Mouse (Mus musculus): ENCODE results near the gene Cxcl16. TPM values are rescaled to one million over a fixed set of nuclear protein-coding genes. Genes with fewer than 3 reads are reported as not detected.
"Not testable (repeated sequence)": the region's sequence is repeated elsewhere in the genome, so short reads cannot be mapped to it uniquely, and the experiment has no call there.

The Cxcl16 gene
- total RNA-seq, 2 experiments from 2014 or later: 1.4 to 1.5 TPM

DNA sequence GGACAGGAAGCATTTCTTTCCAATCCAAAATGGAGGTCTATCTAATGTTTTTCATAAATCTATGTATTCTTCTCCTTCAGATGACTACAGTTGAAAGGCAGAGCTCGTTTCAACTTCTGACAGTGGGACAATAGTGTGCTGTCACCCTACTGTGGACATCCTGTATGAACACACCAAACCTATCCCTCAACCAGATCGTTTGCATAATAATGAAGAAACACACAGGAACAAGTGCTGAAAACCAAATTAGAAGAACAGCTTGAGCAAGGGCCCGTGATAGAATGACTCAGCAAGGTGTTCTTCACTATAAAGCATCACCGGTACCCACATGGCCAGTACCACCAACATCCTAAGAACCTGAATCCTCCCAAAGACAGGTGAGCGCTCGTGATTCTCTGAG, 33.2 kb downstream of the Cxcl16 start:
- DNase-seq; intact Hi-C loops (cut with DNase I): not testable (repeated sequence)

DNA sequence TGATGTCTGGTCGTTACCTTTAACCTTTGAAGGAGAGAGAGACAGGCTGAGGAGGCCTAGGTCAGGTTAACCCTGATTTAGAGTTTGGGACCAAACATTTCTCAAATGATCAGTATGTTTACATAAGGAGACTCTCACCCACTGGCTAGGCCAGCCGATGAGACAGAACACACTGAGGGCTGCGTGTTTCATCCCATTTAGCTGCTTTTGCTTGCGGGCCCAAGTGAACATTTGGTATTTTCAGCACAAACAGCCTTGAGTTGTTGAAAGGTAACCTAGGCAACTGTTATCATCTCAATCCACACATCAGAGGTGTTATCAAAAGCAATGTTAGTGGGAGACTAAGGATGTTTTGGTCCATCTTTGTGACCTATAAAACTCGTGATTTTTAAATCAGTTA, 40.3 kb downstream of the Cxcl16 start:
- no peak for DNase-seq
- intact Hi-C loops (cut with DNase I): no loop called here

DNA sequence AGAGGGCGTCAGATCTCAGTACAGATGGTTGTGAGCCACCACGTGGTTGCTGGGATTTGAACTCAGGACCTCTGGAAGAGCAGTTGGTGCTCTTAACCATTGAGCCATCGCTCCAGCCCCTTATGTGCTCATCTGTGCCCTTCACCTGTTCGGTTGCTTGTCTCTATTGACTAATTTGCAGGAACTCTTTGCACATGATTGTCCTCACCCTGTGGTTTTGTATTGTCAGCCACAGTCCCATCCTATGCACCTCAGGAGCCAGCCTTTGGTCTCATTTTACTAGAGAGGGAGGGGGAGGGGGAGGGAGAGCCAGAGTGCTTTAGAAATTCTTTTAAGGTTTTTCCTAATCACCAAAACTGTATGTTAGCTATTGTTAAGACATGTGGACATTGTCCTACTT, 41.6 kb downstream of the Cxcl16 start:
- intact Hi-C loops (cut with DNase I): no loop called here
- DNase-seq: no peak

DNA sequence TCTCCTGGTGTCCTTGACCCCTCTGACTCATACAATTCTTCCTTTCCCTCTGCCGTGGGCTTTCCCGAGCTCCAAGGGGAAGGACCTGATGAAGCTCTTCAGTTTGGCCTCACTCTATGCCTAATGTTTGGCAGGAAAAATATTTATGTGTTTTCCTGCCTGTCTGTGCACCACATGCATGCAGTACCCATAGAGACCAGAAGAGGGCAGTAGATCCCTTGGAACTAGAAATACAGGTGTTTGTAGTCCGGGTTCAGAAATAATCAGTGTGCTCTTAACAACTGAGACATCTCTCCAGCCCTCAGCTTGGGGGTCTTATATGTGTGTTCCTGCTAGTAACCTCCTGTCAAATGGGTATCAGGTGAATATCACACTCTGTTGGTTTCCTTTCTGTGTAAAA, 45.8 kb downstream of the Cxcl16 start:
- peak in 1 of 2 experiments; percentile 56 for DNase-seq
- intact Hi-C loops (cut with DNase I): loop anchor here (5.0 kb wide), 1 partner anchor 93 kb away; the partner anchor contains the start of gene Tm4sf5

DNA sequence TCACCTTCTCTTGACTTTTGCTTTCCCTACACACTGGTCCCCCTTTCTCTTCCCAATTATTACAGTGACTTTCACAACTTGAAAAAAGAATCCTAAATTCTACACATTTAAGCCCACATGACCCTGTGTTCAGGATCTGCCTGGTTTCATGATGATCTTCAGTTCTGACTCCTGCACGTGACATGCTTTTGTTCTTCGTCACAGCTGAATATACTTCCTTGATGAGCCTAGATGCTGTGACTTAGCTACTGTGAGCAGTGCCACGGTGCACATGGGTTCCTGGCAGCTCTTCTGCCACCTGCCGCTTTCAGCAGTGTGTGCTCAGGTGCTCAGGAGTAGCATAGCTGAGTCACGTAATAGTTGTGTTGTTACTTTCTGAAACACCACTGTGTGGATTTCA, 47.2 kb downstream of the Cxcl16 start:
- intact Hi-C loops (cut with DNase I): loop anchor here (5.0 kb wide), 1 partner anchor 95 kb away; the partner anchor contains the start of gene Tm4sf5
- DNase-seq: no peak

DNA sequence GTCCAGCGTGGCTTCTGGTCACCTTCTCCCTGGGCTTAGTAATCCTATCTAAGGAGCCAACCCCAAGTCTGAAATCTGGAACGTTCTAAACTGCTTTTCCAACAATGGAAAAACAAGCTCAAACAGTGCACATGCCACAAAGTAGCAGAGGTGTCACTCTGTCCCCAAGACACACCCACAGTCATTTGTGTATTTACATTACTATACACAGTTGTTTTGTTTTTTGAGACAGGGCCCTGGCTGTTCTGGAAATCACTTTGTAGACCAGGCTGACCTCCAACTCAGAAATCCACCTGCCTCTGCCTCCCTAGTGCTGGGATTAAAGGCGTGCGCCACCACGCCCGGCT, 49.5 kb downstream of the Cxcl16 start:
- no peak for DNase-seq
- intact Hi-C loops (cut with DNase I): loop anchor here (5.0 kb wide), 1 partner anchor 97 kb away; the partner anchor contains the start of gene Tm4sf5

DNA sequence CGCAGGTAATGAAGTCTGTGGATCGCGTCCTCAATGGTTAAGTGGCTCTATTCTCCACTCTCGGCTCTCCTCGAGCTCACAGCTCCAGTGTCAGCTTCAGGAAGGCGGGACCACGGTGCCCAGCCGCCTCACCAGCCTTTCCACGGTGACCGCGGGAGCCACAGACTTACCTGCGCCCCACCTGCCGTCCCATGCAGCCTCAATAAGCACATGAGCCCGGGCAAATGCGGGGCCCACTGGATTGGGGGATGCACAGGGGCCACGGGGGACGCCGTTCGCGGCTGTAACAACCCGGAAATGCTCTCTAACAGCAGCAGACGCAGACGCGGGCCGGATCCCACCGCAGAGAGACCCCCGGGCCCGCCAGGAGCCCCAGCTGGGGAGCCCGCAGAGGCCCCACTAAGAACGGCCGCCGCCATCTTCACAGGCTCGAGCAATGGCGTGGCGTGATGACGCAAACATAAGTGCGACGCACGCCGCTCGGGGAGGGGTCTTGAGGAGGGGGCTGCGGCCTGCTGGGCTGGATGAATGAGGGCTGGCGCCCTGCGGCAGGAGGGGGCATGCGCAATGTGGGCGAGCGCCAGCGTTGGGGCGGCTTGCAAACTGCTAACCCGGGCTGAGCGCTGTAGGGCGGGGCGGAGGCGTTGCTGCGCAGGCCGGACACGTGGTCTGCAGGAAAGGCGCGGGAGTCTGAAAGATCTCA, 50.0 kb downstream of the Cxcl16 start, which contains the start of gene Pelp1:
Pelp1 (minus strand) TSS at position 438 of the 703 bp plus-strand sequence.
- intact Hi-C loops (cut with DNase I): loop anchor here (5.0 kb wide), 1 partner anchor 98 kb away; the partner anchor contains the start of gene Tm4sf5
- DNase-seq: peak; percentile 72 to 87

Small RNA genes lying within 50 kb of the gene (microRNA-seq; reads per million reads assigned to microRNA genes)
- gene Mir7115: 0 to 0.36 reads per million in 2 experiments

Other genes starting within 250 kb of the Cxcl16 start
- gene Slc16a11, start 247.2 kb downstream of the Cxcl16 start, total RNA-seq (2021): under 1 TPM; 0.46 to 0.49 TPM
- gene Slc16a13, start 238.9 kb downstream of the Cxcl16 start, total RNA-seq (2021): under 1 TPM; 0.74 to 0.94 TPM
- gene Bcl6b, start 230.2 kb downstream of the Cxcl16 start, total RNA-seq (2021): 1 to 10 TPM; 3.7 to 6.5 TPM
- gene 0610010K14Rik, start 222.1 kb downstream of the Cxcl16 start, total RNA-seq (2021): 10 to 100 TPM; 29.3 to 31.9 TPM
- 1 to 10 TPM; 1.3 to 2.4 TPM for gene Gm21988, start 220.2 kb downstream of the Cxcl16 start, total RNA-seq (2021)
- gene Rnasek, start 220.1 kb downstream of the Cxcl16 start, total RNA-seq (2021): 100 to 1,000 TPM in 1 of 2 experiments, 10 to 100 TPM in 1; 94.6 to 110 TPM
- 1 to 10 TPM in 1 of 2 experiments, under 1 TPM in 1; 0.82 to 1.2 TPM for gene Alox12, start 204.6 kb downstream of the Cxcl16 start, total RNA-seq (2021)
- gene Alox12e, start 137.4 kb downstream of the Cxcl16 start, total RNA-seq (2021): not detected
- gene Alox15, start 108.0 kb downstream of the Cxcl16 start, total RNA-seq (2021): under 1 TPM in 1 of 2 experiments, not detected in 1; 0.87 TPM
- 10 to 100 TPM; 16.1 to 20.9 TPM for gene Pelp1, start 50.0 kb downstream of the Cxcl16 start, total RNA-seq (2021)
- gene Arrb2, start 27.3 kb downstream of the Cxcl16 start, total RNA-seq (2021): 1 to 10 TPM; 6.2 to 8.1 TPM
- 1 to 10 TPM; 4.2 to 6.8 TPM for gene Med11, start 8.1 kb downstream of the Cxcl16 start, total RNA-seq (2021)
- gene Zmynd15, start 551 bp downstream of the Cxcl16 start, total RNA-seq (2021): under 1 TPM; 0.10 to 0.61 TPM
- not detected for gene Tm4sf5, start 45.3 kb upstream of the Cxcl16 start, total RNA-seq (2021)
- gene Vmo1, start 54.6 kb upstream of the Cxcl16 start, total RNA-seq (2021): not detected
- gene Gltpd2, start 59.2 kb upstream of the Cxcl16 start, total RNA-seq (2021): not detected
- 100 to 1,000 TPM; 242 TPM for gene Psmb6, start 65.4 kb upstream of the Cxcl16 start, total RNA-seq (2021)
- not detected for gene Gm40193, start 73.0 kb upstream of the Cxcl16 start, total RNA-seq (2021)
- 10 to 100 TPM; 15.0 to 17.2 TPM for gene Pld2, start 80.1 kb upstream of the Cxcl16 start, total RNA-seq (2021)
- gene Mink1, start 102.9 kb upstream of the Cxcl16 start, total RNA-seq (2021): 10 to 100 TPM; 28.0 to 31.1 TPM
- not detected for gene 4930544D05Rik, start 155.9 kb upstream of the Cxcl16 start, total RNA-seq (2021)
- 10 to 100 TPM; 18.0 to 28.1 TPM for gene Chrne, start 159.2 kb upstream of the Cxcl16 start, total RNA-seq (2021)
- gene Gp1ba, start 179.1 kb upstream of the Cxcl16 start, total RNA-seq (2021): not detected
- gene Rnf167, start 187.3 kb upstream of the Cxcl16 start, total RNA-seq (2021): 10 to 100 TPM; 27.3 to 33.8 TPM
- 100 to 1,000 TPM; 308 to 309 TPM for gene Slc25a11, start 187.5 kb upstream of the Cxcl16 start, total RNA-seq (2021)
- 100 to 1,000 TPM; 288 to 339 TPM for gene Pfn1, start 194.7 kb upstream of the Cxcl16 start, total RNA-seq (2021)
- 1,000 to 10,000 TPM; 8,161 to 9,332 TPM for gene Eno3, start 197.2 kb upstream of the Cxcl16 start, total RNA-seq (2021)
- gene Spag7, start 209.4 kb upstream of the Cxcl16 start, total RNA-seq (2021): 10 to 100 TPM; 78.9 to 81.6 TPM
- 10 to 100 TPM; 36.8 to 38.8 TPM for gene Camta2, start 228.1 kb upstream of the Cxcl16 start, total RNA-seq (2021)
- 1 to 10 TPM; 3.7 to 4.5 TPM for gene Inca1, start 240.2 kb upstream of the Cxcl16 start, total RNA-seq (2021)
- gene Kif1c, start 240.6 kb upstream of the Cxcl16 start, total RNA-seq (2021): 100 to 1,000 TPM; 460 to 537 TPM